Mouse (Mus musculus): ENCODE measurements around the gene Tspan11.

Tspan11 gene

GRCm38 (mm10) chr6:127989624-127990212 lies 102.3 kb downstream of the Tspan11 start:
- DNase-seq (ENCODE audit: low read depth): peak; percentile 76

- peak; percentile 44 for DNase-seq (ENCODE audit: low read depth)
Observed at GRCm38 (mm10) chr6:127991509-127992176, 104.3 kb downstream of the Tspan11 start.

- DNase-seq (ENCODE audit: low read depth): no peak
Observed at GRCm38 (mm10) chr6:127992993-127993392, 105.6 kb downstream of the Tspan11 start.

- no peak for DNase-seq (ENCODE audit: low read depth)
Observed at GRCm38 (mm10) chr6:127996928-127997327, 109.5 kb downstream of the Tspan11 start.

GRCm38 (mm10) chr6:127999118-127999517 lies 111.7 kb downstream of the Tspan11 start:
- no peak for DNase-seq (ENCODE audit: low read depth)

GRCm38 (mm10) chr6:128000777-128001176 lies 113.4 kb downstream of the Tspan11 start:
- DNase-seq (ENCODE audit: low read depth): no peak

GRCm38 (mm10) chr6:128001587-128001986 lies 114.2 kb downstream of the Tspan11 start:
- DNase-seq (ENCODE audit: low read depth): no peak

GRCm38 (mm10) chr6:128002104-128002503 lies 114.7 kb downstream of the Tspan11 start:
- DNase-seq (ENCODE audit: low read depth): no peak

GRCm38 (mm10) chr6:128002667-128003066 lies 115.3 kb downstream of the Tspan11 start:
- no peak for DNase-seq (ENCODE audit: low read depth)

GRCm38 (mm10) chr6:128003542-128003941 lies 116.2 kb downstream of the Tspan11 start:
- DNase-seq (ENCODE audit: low read depth): no peak
